Mouse (Mus musculus): ENCODE data around the gene 1700029J07Rik.

Gene 1700029J07Rik

DNA sequence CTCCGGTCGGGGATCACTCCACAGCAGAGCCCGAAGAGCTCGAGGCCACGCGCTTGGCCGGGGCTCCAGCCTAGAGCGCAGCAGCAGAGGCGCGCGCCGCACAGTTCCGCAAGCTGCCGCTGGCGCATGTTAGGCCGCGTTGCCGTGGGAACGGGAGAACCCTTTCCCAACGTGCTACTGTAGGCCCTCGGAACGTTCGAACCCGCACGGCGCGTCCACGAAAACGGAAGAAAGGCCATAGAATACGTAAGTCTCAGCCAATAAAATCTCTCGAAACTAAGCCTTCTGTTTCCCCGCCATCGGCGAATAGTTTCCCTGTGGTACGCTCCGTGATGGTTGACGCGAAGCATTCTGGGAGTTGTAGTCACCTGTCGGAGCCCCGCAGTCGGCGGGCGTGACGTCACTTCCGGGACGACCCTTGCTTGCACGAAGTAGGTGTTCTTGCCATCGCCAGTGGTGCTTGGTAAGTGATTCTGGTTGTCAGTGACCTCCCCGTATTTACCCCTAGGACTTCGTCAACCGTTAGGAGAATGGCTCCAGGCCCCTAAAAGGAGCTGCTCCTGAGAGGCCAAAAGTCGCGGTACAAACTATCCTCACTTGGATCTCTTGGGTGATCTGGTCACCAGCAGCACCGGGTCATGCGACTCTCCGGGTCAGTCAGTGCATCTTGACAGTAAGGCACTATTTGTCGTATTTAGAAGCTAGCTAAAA is at the start of gene 1700029J07Rik, which contains the start of gene Ufsp2:
Gene 1700029J07Rik (minus strand): TSS at position 127 of the 711 bp plus-strand sequence.
Gene Ufsp2 (plus strand): TSS at position 403 of the 711 bp plus-strand sequence.
- ATAC-seq (ENCODE audit: low TSS enrichment): peak; percentile 98

DNA sequence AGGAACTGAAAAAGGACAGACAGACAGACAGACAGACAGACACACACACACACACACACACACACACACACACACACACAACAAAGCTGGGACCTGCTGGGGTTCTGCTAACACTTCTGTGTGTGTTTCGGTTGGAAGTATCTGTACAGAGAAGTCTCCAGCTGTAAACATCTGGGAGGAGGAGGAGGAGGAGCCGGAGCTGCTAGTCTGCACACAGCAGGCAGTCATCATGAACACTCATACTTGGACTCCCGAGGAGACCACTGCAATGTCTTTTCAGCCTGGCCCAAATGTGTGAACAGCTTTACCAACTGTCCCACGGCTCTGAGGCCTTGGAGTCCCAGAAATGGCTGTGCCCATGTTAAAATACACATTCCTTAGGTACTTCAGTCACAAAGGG is 49.3 kb upstream of the 1700029J07Rik start:
- no peak for ATAC-seq (ENCODE audit: low TSS enrichment)

DNA sequence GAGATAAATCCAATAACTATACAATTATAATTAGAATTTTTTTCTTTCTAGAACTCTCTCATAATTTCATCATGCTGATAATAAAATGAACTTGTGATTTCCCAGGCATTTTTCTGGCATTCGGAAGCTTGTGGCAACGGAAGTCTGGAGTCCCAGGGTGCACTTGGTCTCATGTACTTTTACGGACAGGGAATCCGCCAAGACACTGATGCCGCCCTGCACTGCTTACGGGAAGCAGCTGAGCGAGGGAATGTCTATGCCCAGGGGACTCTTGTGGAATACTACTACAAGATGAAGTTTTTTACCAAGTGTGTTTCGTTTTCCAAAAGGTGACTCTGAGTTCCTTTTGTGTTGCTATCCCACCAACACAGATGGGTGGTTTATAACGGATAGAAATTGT is 47.7 kb upstream of the 1700029J07Rik start:
- ATAC-seq (ENCODE audit: low TSS enrichment): no peak

DNA sequence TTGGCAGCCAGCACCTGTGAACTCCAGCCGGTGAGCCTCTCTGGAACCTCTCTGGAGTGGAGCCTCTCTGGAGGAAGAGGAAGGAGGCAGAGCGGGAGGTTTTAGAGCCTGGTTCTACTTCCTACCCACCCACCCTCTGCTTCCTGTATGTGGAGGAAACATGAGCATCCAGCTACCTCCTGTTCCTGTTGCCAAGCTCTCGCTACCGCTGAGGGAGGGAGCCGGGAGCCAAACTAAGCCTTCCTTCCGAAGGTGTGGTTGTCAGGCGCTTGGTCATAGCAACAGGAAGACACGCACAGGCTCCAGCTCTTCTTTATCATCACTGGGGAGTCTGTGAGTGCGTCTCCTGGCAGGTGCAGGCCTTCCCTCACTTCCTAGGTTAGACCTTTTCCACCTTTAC is 47.2 kb upstream of the 1700029J07Rik start:
- ATAC-seq (ENCODE audit: low TSS enrichment): peak; percentile 44

DNA sequence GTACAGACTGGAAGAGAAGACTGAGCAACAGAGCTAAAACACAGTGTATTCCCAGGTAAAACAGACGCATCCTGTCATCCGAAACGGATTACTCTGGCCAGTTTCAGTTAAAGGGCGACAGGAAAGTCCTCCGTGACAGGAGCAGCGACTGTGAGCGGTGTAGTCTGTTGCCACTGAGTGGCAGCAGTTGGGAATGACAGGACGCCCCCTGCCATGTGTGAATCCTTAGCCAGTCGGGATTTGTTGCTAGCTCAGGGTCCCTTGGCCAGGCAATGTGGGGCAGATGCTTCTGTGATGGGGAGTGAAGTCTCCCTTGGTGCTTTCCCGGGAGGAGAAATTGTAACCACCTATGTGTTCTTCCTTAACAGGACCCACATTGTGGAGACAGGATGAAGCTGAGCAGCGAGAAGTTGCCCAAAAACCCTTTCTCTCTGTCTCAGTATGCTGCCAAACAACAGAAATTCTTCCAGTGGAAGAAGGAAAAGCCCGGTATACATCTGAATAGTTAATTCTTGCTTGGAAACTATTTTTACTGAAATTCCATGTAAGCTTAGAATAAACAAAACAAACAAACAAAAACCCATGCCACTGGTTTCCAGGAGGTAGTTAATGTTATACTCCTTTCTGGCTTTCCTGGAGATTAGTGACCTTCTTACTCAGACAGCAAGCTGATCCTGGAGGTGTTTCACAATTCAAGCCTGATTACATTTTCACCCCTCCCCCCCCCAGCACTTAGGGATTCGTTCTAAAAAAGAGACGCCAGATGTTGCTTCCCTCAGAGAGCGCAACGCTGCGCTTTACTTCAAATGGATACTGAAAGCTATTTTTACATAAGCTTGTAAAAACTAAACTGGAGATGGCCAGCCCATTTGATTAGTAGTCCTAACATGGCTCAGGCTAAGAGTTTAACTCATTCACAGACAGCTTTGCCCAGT is 36.0 kb upstream of the 1700029J07Rik start:
- ATAC-seq (ENCODE audit: low TSS enrichment): peak; percentile 75

DNA sequence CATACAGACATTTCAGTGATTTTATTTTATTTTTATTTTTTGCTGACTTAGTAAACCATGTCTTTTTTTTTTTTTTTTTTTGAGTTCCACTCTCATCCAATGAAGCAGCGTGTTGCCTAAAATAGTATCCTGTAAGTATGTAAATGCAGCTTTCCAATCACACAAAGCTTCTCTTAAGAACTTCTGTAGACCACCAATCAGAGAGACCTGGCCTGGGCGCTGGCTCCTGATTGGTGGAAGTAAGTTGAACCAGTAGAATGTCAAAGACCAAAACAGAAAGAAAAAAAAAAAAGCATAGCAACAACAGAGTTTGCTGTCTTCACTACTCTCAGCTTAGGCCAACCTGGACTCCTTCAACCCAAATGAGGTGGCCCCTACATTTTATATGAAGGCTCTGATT is 35.3 kb upstream of the 1700029J07Rik start:
- peak; percentile 51 for ATAC-seq (ENCODE audit: low TSS enrichment)

DNA sequence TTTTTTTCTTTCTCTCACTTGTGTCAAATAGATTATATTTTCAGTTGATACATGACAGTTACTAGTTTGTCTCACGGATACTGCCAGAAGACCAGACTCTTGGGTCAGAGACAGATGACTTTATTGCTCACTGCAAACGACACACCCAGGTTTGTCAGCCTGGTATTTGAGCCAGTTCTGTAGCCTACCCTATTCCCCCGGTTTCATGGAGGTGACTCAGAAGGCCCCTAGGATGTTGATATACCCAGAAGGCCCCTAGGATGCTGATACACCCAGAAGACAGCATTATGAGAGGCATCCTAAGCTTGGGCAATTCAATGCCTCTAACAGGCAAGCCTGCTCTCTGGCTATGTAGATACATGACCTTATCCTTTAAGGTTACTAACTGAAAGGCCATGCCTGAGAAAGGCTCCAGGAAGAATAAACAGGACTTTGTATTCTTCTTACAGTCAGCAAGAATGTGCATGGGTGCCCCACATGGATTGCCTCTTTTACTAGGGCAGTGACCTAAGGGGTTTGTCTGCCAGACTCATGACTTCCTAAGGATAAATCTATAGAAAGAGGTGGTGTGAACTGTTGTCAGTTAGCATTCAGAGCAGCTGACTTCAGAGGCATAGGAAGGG is 32.1 kb upstream of the 1700029J07Rik start:
- no peak for ATAC-seq (ENCODE audit: low TSS enrichment)

DNA sequence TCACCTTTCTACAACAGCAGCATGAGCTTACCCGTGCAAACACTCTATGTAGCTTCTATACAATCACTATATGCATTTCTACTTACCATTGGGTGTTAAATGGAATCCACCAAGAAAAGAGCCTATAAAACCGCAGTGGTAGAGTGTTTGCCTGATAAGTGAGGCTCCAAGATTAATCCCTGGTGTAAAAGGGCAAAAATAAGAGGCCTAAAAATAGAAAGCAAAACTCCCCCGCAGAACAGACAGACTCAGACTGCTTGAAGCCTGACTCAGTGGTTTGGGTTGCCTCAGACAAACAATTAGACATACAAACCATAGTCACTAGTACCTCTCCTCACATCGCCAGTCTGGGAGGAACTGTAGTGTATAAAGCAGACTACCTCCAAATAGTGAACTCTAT is 30.5 kb upstream of the 1700029J07Rik start, which contains the start of gene Ankrd37:
Gene Ankrd37 (minus strand): TSS at position 112 of the 400 bp plus-strand sequence.
- no peak for ATAC-seq (ENCODE audit: low TSS enrichment)

DNA sequence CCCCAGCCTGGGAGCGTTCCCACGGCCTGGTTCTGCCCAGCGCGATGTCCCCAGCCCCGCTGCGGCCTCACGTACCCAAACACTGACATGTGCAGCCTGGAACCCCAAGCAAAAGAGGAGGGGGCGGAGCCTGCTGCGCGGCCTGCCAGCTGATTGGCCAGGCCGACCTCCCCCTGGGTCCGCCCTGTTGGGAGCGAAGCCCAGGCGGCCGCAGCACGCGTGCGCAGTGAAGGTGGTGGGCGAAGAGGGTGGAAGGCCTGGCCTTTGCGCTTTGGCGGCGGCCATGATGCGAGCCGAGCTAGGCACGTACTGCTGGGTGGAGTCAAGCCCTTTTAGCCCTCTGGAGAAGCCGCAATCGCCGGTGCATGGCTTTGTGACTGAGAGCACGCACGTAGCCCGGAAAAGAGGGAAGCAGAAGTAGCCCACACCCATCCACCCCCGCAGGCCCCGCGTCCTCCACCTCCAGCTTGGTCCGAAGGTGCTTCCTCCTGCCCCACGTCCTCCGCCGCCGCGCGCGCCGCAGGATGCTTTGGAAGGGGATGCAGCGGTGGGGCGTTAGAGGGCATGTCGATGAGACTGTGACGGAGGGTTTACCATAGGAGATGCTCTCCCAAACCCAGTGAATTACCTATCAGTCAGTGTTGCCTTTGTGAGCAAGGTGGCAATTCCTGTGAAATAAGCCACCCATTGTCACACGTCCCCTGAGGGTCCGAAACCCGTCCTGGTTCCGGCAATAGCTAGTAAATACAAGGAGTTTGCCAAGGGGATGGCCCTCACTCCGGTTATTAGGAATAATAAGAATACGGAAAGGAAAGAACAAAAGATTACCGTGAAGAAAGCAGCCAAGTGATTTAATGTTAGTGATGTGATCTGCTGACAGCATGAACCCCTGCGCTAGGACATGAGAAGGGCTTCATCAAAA is 25.0 kb upstream of the 1700029J07Rik start:
- peak; percentile 94 for ATAC-seq (ENCODE audit: low TSS enrichment)

DNA sequence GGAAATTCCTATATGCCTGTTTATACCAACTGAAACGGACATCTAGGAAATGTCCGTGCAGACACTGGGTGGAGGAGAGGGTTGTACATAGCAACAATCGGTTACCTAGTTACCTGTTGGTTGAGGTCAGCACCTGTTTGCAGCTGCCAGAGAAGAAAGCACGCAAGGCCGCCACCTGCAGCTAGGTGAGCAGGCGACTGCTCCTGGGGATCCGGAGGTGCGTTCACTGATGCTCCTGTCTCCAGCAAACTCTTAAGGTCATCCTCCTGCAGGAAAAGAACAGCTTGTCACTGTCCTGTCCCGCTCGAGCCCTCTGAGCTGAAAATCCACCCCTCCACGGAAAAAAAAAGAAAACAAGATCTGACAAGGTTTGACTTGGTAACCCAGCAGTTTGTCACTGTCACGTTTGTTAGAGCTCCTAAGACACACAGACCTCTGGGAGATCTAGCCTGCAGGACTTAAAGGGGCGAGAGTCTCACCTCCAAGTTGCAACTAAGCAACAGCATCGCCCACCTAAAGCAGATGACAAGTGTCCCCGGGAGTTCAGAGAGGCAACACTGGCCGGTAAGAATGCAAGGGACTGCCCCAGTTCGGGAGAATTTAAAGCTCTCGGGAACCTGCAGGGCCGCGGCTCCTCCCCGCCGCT is 24.2 kb upstream of the 1700029J07Rik start, which contains the start of gene Lrp2bp:
Gene Lrp2bp (plus strand): TSS at position 166 of the 646 bp plus-strand sequence.
- ATAC-seq (ENCODE audit: low TSS enrichment): peak; percentile 47

DNA sequence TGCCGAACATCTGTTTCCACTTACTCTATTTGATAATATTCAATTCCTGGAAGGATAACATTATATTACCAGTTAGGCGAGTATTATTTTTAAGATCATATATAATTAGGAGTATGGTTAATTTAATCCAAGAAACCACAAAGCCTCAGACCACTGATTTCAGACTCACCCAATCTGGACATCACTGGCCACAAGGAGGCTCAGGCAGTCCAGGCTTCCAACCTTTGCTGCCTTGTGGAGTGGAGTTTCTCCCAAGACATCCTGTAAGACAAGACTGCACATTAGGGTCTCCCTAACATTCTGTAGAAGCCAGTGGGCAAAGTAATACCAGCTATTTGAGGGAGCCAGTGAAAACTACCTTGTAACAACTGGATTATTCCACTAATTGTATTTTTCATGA is 23.2 kb upstream of the 1700029J07Rik start:
- ATAC-seq (ENCODE audit: low TSS enrichment): no peak

DNA sequence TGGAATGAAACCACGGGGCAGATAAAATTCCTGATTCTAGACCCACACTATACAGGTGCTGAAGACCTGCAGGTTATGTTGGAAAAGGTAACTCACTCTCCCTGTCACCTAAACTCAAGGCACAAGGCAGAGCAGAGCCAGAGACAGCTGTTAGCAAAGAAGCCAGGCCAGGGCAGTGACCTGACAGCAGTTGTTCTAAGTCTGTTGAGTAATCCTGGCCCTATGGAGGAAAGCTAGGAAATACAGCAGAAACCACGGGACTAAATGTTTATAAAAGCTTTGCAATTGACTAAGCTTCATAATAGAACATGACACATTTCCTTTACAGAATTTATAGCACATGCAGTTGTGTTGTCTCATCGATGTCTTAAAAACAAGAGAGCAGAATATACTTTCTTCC is 20.5 kb upstream of the 1700029J07Rik start:
- no peak for ATAC-seq (ENCODE audit: low TSS enrichment)

DNA sequence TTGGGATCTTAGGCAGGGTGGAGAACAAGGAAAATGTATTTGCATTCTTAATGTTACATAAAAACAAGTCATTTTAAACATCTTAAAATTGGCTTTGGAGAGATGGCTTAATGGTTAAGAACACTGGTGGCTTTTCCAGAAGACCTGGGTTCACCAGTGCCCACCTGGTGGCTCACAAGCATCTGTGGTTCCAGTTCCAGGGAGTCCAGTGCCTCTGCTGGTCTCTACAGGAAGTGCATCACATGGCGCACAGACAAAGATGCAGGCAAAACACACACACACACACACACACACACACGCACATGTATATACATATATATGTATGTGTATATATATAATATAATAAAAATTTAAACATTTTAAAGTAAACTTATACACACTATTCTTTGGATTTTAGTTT is 19.1 kb upstream of the 1700029J07Rik start:
- no peak for ATAC-seq (ENCODE audit: low TSS enrichment)

DNA sequence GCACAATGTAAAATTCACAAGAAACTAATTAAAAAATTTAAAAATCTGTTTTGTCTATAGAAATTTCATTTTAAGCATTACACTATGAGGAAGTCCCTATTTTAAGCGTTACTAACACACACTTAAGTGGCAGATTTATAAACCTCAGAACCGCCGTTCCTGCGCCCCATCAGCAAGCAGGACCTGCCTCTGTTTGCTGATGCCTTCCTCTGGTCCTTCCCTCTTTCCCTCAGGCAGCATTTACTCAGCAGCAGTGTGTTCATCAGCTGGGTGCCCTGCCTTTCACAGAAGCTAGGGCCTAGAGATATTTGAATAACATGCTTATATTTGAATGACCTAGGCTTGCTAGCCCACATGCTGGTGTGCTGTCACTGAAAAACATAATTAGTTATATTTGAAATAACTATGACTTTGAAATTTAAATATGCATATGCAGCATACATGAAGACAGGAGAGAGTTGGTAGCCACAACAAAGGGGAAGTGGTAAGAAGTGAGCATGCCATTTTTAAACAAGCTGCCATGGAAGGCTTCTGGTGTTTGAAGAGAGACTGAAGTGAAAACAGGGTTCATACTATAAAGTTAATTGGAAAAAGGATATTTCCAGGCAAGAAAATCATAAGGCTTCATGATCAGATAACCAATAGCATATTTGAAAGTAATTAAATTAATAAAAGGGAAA is 15.7 kb upstream of the 1700029J07Rik start:
- no peak for ATAC-seq (ENCODE audit: low TSS enrichment)

DNA sequence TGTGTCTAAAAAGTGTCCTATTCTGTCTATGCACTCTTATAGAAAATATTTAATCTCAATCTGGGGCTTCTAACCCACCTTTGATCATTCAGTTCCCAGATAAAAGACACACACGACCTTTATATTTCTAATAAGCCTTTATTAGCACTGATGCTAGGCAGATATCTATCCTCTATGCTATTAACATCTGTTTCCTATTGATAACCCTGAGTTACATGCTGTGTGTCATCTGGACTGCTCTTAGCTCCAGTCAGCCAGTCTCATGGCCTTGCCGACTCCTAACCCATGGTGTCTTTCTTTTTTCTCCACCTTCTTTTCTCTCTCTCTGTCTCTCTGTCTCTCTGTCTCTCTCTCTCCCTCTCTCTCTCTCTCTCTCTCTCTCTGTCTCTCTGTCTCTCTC is 13.1 kb upstream of the 1700029J07Rik start:
- no peak for ATAC-seq (ENCODE audit: low TSS enrichment)

DNA sequence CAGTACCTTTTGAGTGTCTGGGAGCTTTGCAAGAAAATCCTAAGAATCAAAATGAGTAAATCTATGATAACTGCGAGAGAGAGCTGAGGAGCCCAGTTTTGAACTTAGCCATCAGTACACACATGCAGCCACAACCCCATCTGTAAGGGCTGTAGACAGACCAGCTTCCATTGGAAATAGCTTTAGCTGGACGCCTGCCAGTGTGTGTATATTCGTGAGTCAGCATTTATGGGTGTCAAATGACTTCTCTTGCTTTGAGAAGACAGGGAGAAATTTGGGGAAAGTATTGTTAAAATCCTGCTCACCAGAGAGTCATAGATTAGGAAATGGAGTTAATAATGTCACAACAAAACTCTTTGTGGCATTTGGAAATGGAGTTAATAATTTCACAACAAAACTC is 11.6 kb upstream of the 1700029J07Rik start:
- no peak for ATAC-seq (ENCODE audit: low TSS enrichment)

DNA sequence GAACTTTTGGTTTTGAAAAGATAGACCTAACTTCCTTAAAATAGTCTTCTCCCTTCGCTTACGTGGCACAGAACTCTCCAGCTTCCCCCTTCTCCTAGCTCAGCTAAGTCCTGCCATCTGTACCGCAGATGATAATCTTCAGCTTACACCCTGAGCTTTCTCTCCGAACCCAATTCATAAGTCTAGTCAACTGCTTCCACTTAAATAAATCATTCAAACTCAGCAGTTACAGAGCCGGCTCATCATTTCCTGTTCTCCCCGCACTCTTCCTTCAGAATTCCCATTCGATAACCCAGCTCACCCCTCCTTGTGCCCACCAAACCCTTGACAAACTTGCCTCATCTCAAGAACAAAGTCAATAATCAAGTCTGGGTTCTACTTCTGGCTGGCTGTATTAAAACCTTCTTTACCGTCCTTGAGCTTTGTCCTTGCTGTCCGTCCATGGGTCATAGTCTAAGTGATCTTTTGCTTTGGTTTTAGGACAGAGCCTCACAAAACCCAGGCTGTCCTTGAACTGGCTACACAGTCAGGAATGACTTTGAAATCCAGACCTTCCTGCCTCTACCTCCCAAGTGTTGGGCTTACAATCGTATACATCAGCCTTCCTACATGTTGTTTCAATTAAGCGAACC is 901 bp upstream of the 1700029J07Rik start:
- ATAC-seq (ENCODE audit: low TSS enrichment): peak; percentile 29

DNA sequence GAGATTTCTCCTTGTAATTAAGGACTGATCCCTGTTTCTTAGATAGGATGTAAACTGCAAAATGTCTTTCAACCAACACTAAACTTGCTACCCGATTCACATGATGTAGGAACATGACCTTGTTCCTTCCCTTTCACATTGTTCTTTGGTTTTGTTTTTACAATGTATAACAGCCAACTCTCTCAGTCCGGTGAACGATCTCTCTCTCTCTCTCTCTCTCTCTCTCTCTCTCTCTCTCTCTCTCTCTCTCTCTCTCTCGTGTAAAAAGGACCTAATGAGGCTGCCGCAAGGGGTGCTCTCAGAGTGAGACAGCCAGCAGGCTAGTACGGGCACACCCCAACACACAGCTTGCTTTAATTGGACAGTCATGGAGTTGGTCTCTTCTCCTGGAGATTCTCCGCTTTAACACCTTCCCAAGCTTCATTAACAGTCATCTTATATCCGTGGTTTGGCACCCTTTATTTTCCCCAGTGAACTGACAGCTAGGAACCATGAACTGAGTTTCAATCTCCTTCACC is 1.0 kb downstream of the 1700029J07Rik start:
- no peak for ATAC-seq (ENCODE audit: low TSS enrichment)

DNA sequence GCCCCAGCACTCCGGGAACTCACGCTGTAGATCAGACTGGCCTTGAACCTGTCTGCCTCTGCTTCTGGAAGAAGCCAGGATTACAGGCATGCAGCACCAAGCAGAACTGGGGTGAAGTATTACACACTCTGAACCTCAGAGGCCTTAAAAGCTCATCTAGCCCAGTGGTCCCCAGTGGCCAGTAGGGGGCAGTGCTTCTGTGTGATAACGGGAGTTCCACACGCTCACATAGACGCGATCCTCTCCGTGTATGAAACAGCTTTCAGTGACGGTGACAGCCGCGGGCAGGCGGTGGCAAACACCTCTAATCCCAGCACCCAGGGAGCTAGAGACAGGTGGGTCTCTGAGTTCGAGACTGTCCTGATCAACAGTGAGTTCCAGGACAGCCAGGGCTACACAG is 4.2 kb downstream of the 1700029J07Rik start:
- ATAC-seq (ENCODE audit: low TSS enrichment): no peak

Data from frontal cortex, adult (tissue).